Mouse (Mus musculus) midbrain, embryonic 13.5 days (tissue): ENCODE data around the gene Mrtfb. TPM values are rescaled to one million over a fixed set of nuclear protein-coding genes. Genes with fewer than 3 reads are reported as not detected.

Source experiments
- microRNA counts: library from miRNA; unstranded; fragments of <30 nt; microRNA quantifications from one replicate; lab custom pipeline; 2016
- microRNA-seq: library from miRNA; unstranded; fragments of <30 nt; microRNA quantifications from one replicate; pipeline ENCODE4, GENCODE M21; 2016
- polyA plus RNA-seq: library from polyadenylated mRNA; unstranded; fragments of >200 nt; fragmentation: Nextera tagmentation; extraction: Ambion mirVana; gene quantifications from 2 replicates; pipeline ENCODE4 v1.2.1, GENCODE M21; 2015

The Mrtfb gene
- polyA plus RNA-seq, 1 experiment from 2014 or later: 12.6 TPM

MicroRNAs encoded within 50 kb of the gene (microRNA counts, 519-probe panel; counts per million panel counts)
- microRNA mmu-miR-193b (lab: Ali Mortazavi, UCI): 4,193 counts per million, percentile 78 among the panel's probes with 10 or more counts

Small RNA genes lying within 50 kb of the gene (microRNA-seq; reads per million reads assigned to microRNA genes)
- gene Mir193b (23.9 reads per million, percentile 37 among the genes with 10 or more reads in this experiment), gene Mir365-1 (not detected)

Other genes with a start within 250 kb of the Mrtfb start
- 14.8 and 16.4 TPM in 2 replicates for gene Ercc4, start 146.8 kb upstream of the Mrtfb start, polyA plus RNA-seq